Mouse (Mus musculus): ENCODE measurements around the gene Ippk.

DNA sequence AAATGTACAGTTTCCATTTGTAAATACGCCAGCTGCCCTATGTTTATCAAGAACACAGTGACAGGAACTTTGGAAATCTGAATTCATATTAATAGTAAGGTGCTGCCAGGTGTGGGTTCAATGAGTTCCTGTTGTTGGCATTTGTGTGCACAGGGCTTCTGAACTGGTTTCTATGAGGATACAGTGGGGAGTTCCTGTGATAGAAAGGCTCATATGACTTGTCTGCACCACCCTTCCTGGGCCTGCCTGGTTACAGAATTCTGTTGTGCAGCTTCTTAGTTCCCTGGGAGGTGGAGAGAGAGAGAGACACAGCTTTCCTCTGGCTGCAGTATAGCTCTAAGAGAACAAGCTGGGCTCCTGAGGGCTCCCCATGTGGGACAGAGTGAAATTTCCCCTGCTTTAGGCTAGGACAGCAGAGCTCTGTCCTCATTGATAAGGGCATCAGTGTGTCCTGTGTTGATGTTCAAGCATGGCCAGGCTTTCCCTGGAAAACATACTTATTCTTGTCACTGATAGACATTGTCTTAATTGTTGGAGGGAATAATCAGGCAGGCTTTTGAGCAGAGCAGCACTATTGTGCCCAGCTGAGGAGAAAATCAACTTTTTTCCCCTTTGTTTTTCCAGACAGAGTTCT, 7.1 kb downstream of the Ippk start:
- TF ChIP-seq CTCF (IDR thresholded peaks at IDR 0.05; ENCODE audit: low read depth) (no peak), EP300 (IDR thresholded peaks at IDR 0.05; ENCODE audit: low read depth) (no peak)
